Mouse (Mus musculus) layer of hippocampus, postnatal 25 days (tissue): ENCODE data around the gene Slc51a. TPM values are rescaled to one million over a fixed set of nuclear protein-coding genes. Genes with fewer than 3 reads are reported as not detected.
"Not testable (repeated sequence)": the region's sequence is repeated elsewhere in the genome, so short reads cannot be mapped to it uniquely, and the experiment has no call there.

Experiments used
- DNase-seq, 2 experiments: peaks; one replicate each; pipeline ENCODE4 v3.0.0; 2022; ENCODE audit warnings: mixed read lengths in 2 of 2, low spot score in 1 of 2; ENCODE audit errors: extremely low spot score in 1 of 2
- total RNA-seq, 2 experiments: library from RNA; stranded (reverse); gene quantifications; 2 replicates each; pipeline ENCODE4 v1.2.3; 2021

The Slc51a gene
- total RNA-seq, 2 experiments from 2014 or later: not detected

DNA sequence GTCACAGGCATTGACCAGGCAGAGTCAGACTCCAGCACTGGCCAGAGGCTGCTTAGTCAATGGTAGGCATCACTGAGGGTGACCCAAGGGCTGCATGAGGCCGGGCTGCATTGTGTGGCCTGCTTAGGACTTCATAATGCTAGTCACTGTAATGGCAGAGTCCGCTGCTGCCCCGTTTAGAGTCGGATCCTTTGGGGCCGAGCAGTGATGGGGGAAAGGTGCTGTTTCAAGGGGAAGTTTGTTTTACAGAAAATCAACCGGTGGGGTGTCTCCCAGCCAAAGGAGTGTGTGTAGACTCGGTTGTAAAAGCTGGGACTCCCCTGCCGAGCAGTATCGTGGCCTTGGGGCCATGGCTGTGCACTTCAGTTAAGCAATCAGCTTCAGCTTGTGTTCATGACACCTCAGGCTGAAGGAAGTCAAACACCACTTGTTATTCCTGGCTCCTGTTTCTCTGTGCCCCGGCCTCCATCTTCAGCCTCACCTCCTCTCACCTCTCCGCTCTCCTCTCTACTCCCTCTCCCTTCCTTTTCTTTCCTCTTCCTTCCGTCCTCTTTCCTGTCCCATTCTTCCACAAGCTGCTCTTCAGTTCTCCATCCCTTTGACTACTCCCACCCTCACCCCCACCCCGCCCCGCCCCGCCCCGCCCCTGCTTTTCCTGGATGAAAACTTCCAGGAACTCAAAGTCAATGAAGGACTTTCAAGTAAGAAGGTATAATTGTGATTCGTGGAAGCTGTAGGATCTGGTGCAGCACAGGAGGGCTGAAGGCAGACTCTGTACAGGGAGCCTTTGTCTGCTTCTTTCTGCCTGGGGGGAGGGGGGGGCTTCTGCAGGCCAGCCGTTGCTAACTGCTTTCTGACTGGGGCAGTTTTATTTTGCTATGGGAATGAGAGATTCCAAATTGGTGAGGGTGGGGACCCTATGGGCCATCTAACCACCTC is 23.0 kb upstream of the Slc51a start:
- no peak for DNase-seq

DNA sequence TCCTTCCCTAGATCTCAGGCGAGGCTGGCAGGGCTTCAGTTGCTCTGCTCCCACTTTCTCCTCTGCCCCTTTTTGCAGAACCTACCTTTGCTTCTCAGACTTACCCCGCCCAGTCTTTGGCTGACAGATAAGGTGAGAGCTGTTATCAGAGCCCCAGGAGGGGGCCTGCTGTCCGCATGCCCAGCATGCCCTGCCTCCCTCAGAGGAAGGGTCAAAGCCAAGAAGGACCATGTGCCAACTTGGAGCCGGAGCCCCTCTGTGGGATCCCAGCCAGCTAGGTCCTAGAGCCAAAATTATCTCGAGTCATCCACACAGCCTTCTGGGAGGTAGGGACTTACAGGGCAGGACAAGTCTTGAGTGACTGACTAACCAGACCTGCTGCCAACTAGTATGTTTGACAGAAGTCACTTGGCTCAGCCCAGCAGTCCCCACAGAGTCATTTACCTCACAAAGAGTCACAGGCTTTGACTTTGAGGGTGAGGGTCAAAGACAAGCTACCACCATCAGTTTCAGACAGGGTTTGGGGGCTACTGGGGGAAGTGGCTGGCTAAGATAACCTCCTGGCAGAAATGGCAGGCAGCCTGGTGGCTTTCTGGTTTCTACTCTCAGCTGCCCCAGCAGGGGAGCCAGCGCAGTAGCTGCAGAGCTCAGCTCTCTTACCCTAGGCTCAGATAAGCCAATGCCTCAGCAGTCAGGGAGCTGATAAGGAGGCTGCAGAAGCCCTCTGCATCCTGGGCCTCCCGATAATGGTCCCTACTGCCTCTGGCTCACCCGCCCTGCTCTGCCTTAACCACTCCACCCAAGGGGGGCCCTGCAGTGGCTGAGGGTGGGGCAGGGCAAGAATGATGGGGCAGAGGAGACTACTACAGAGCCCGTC is 21.6 kb upstream of the Slc51a start:
- no peak for DNase-seq

GRCm38 (mm10) chr16:32508506-32509065 is 20.9 kb upstream of the Slc51a start:
- DNase-seq: no peak

DNA sequence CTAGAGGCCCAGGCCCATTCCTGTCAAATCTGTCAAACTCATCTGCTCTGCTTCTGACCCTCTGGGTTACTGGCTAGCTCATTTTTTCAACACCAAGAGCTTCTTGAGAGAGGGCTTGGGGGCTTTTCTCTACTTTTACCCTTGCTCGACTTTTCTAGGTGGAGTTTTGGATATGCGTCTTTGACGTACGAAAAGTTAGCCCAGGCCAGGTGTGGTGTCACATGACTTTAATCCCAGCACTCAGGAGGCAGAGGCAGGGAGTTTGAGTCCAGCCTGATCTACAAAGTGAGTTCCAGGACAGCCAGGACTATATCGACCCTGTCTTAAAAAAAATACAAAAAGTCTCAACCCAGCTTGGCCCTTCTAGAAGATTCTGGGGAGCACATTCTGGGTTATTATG is 20.4 kb upstream of the Slc51a start:
- no peak for DNase-seq

DNA sequence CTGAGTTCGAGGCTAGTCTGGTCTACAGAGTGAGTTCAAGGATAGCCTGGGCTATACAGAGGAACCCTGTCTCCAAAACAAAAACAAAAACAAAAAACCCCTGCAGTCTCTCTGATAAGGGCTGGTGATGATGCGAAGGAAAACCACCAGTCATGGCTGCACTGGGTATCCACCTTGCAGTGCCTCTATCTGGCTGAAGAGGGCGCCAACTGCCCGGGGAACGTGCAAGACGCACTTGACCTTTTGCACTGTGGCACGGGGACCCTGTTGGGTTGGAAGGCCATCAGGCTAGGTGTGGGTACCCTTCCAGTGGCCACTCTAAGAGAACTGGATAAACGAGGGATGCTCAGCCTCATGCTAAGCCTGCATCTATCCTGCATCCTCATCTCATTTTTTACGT is 19.7 kb upstream of the Slc51a start:
- DNase-seq: peak; percentile 46 to 74

DNA sequence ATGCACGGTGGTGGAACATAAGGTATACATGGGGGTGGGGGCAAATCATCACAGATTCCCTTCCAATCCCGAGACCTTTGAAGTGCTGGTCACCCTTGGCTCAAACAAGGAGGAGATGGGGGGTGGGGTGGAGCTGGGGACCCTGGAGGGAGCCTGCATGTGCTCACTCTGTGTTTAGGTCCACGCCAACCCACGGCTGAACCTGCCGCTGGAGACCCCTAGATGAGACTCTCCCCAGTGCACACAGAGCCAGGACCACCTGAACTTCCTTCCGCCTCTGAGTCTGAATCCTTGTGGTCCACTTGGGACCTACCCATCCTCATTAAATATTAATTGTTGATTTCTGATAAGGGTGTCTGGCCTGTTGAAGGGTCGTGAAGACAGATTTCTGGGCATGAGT is 19.2 kb upstream of the Slc51a start:
- no peak for DNase-seq

DNA sequence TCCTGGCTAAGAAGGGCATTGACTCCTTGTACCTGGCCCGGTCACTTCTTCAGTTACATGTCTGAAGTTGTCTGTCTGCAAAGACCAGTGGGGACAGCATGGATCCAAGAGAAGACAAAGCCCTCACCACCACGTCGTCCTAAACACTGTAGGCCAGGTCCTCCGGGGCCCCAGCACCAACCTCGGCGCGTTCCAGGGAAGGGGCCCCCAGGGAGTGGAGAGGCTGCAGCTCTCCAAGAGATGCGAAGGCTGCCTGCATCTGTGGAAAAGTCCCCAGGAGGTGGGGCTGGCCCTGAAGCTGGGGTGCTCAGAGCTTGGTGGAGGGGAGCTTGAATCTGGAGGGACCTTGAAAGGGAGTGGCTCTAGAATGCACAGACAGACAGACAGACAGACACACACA is 18.6 kb upstream of the Slc51a start:
- no peak for DNase-seq

DNA sequence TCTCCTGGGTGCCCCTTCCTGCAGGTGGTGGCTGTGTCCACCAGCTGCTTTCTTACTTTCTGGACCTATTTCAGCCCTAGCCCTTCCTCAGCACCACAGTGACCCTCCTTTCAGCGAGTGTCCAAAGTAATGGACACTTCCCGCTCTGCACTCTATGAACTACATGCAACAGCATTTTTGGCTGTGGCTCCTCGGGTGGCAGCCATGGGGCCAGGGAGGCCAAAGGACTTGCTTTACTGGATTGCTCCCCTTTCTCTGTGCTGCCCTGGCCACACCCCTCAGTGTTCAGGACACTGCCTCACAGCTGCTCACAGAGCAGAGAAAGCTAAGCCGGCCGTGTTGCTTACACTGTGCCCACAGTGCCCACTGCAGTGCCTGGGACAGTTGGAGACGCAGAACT is 16.0 kb upstream of the Slc51a start:
- no peak for DNase-seq

- no peak for DNase-seq
Observed at GRCm38 (mm10) chr16:32502621-32503335, 15.1 kb upstream of the Slc51a start.

GRCm38 (mm10) chr16:32501459-32501858 is 13.8 kb upstream of the Slc51a start:
- DNase-seq: no peak

DNA sequence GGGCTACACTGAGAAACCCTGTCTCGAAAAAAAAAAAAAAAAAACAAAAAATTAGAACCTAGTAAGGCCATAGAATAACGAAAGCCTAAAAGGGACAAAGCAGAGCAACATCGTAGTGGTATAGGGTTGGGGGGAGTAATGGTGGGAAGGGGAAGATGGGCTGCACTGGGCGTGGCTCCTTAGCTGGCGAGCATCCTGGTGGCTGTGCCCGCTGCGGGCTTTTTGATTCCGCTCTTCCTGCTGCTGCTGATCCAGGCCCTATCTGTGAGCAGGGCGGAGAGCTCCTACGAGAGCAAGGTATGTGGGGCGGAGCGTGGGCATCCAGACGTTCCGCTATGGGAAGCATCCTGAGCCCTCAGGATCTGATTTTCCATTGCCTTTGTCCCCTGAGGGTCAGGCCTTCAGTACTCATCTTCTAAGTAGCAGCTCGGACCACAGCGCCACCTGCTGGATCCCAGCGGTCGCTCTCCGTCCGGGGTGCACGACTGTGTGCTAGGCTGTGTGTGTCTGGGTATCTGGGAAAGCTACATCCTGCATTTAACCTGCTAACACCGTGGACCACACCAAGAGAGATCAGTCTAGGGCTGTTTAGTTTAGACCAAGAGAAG is 11.9 kb upstream of the Slc51a start:
- DNase-seq: peak; percentile 89 to 94

DNA sequence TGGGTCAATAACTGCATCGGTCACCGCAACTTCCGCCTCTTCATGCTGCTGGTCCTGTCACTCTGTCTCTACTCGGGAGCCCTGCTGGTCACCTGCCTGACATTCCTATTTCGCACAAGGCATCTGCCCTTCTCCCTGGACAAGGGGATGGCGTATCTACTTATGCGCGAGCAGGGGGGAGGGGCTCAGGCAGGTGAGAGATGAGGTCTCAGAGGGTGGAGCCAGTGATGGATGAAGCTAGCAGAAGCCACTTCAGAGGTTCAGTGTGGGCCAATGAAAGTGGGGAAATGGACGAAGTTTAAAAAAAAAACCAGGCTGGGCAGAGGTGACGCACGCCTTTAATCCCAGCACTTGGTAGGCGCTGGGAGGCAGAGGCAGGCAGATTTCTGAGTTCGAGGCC is 11.3 kb upstream of the Slc51a start:
- DNase-seq: no peak

- no peak for DNase-seq
Observed at GRCm38 (mm10) chr16:32495965-32496364, 8.3 kb upstream of the Slc51a start, which contains the start of gene Zdhhc19. Gene Zdhhc19, plus strand, starts transcription at chr16:32496265.

DNA sequence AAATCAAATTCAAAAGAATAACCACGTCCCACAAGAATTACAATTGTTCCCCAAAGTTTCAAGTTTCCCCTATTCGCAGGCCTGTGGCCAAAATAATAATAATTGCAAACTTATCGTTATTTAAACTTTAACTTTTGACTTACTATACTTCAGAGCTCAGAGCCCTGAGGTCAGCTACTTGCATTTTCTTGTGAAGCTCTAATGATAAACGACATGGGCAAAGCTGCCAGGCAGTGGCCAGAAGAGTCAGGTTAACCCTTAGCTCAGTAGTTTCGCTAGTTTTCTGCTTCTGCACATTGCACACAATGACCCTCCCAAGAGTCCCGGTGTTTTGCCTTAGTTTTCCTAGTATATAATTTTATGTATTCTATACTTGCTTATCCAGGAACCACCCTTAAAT is 6.7 kb upstream of the Slc51a start:
- DNase-seq: not testable (repeated sequence)

DNA sequence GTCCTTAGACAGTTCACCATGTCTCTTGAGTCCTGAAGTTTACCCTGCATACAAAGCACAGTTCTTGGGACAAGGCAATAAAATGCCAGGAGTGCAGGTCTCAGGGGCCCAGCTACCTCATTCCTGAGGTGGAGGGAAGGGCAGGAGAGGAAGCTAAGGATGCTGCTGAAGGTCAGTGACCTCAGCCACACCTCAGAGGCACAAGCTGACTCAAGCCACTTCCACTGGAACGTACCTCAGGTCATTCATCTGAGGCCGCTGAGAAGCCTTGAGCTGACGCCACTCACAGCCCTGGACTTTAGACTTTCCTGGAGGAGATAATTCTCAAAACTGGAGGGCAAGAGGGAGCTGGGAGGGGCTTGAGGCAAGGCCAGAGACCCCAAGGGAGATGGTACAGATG is 1.3 kb upstream of the Slc51a start:
- no peak for DNase-seq

GRCm38 (mm10) chr16:32486046-32486445 is 1.6 kb downstream of the Slc51a start:
- DNase-seq: no peak

GRCm38 (mm10) chr16:32485209-32485608 is 2.5 kb downstream of the Slc51a start:
- DNase-seq: no peak

- no peak for DNase-seq
Observed at GRCm38 (mm10) chr16:32484431-32484871, 3.2 kb downstream of the Slc51a start.

- no peak for DNase-seq
Observed at GRCm38 (mm10) chr16:32479415-32479814, 8.3 kb downstream of the Slc51a start.

GRCm38 (mm10) chr16:32477315-32477714 is 10.4 kb downstream of the Slc51a start:
- DNase-seq: no peak
